Mouse (Mus musculus) stomach, embryonic 16.5 days (tissue): ENCODE data around the gene Kif21b. TPM values are rescaled to one million over a fixed set of nuclear protein-coding genes. Genes with fewer than 3 reads are reported as not detected.

ENCODE experiments used
- ATAC-seq: fragments of 200-750 bp; cut with Nextera tagmentation; 2 replicates; pipeline ENCODE4 v1.8.0; 2017; ENCODE audit warnings: moderate number of reproducible peaks, moderate TSS enrichment; ENCODE audit not compliant: insufficient read depth, low FRiP score
- H3K27ac ChIP-seq: fragments of 300-500 bp; sonication (generic); 2 replicates; pipeline ENCODE4 v1.5.1; 2014; ENCODE audit warnings: low read length
- H3K27me3 ChIP-seq: fragments of 300-500 bp; sonication (generic); 2 replicates; pipeline ENCODE4 v1.6.1; 2014; ENCODE audit warnings: low read length, control low read depth, mixed read lengths; ENCODE audit not compliant: control insufficient read depth, insufficient read depth
- H3K36me3 ChIP-seq: fragments of 300-500 bp; sonication (generic); 2 replicates; pipeline ENCODE4 v1.6.1; 2014; ENCODE audit warnings: low read length; ENCODE audit not compliant: control insufficient read depth, insufficient read depth
- H3K4me1 ChIP-seq: fragments of 300-500 bp; sonication (generic); 2 replicates; pipeline ENCODE4 v1.6.1; 2014; ENCODE audit warnings: low read length, control low read depth, mixed read lengths; ENCODE audit not compliant: control insufficient read depth, insufficient read depth
- H3K4me2 ChIP-seq: fragments of 300-500 bp; sonication (generic); 2 replicates; pipeline ENCODE4 v1.6.1; 2014; ENCODE audit warnings: low read depth, low read length, mixed read lengths
- H3K4me3 ChIP-seq: fragments of 300-500 bp; sonication (generic); replicated peaks from 2 replicates; pipeline ENCODE4 v1.5.1; 2014; ENCODE audit warnings: mild to moderate bottlenecking, low read length
- H3K9ac ChIP-seq: fragments of 300-500 bp; sonication (generic); 2 replicates; pipeline ENCODE4 v1.6.1; 2014; ENCODE audit warnings: low read length
- H3K9me3 ChIP-seq: fragments of 300-500 bp; sonication (generic); replicated peaks from 2 replicates; pipeline ENCODE4 v1.6.1; 2016; ENCODE audit warnings: low read length, control low read depth; ENCODE audit not compliant: control insufficient read depth
- WGBS: fragments of 180-500 bp; shearing (Covaris S2); extraction: QIAGEN DNeasy Blood & Tissue Kit; methylation state at CpG from one replicate; pipeline ENCODE4 v1.1.7; 2014; 5-methylcytosine and 5-hydroxymethylcytosine counted together
- polyA plus RNA-seq: library from polyadenylated mRNA; unstranded; fragments of >200 nt; fragmentation: Nextera tagmentation; extraction: Ambion mirVana; gene quantifications from 2 replicates; pipeline ENCODE4 v1.2.1, GENCODE M21; 2015

Kif21b gene
- polyA plus RNA-seq, 1 experiment from 2014 or later: 2.3 TPM

GRCm38 (mm10) chr1:136177085-136177484 is 45.9 kb downstream of the Kif21b start:
- H3K4me1 ChIP-seq: peaks cover 19% of the 10 kb centered on the region
- H3K27ac ChIP-seq: peak overlapping the region; percentile 56
- ATAC-seq: peak; percentile 63; the same call in 1 of the 2 replicates
- H3K9ac ChIP-seq: no peak overlapping the region
- H3K4me3 ChIP-seq: no peak overlapping the region
- no peaks in the 10 kb centered on the region; the same call in 1 of the 2 replicates for H3K36me3 ChIP-seq
- WGBS: 61% methylated on average over 2 of the region's 2 CpGs
- H3K4me2 ChIP-seq: no peak overlapping the region
- no peaks in the 10 kb centered on the region for H3K27me3 ChIP-seq
- H3K9me3 ChIP-seq: no peaks in the 10 kb centered on the region

GRCm38 (mm10) chr1:136178741-136179140 is 47.6 kb downstream of the Kif21b start:
- ATAC-seq: no peak

GRCm38 (mm10) chr1:136179511-136180001 is 48.4 kb downstream of the Kif21b start:
- H3K27me3 ChIP-seq: no peaks in the 10 kb centered on the region
- H3K4me2 ChIP-seq: no peak overlapping the region
- no peak overlapping the region for H3K27ac ChIP-seq
- H3K4me3 ChIP-seq: no peak overlapping the region
- peaks cover 7% of the 10 kb centered on the region for H3K4me1 ChIP-seq
- no peak overlapping the region for H3K9ac ChIP-seq
- no peaks in the 10 kb centered on the region for H3K9me3 ChIP-seq
- no peak for ATAC-seq
- no peaks in the 10 kb centered on the region for H3K36me3 ChIP-seq
- WGBS: 44% methylated on average over 2 of the region's 2 CpGs

More at GRCm38 (mm10) chr1:136178741-136179140, 47.6 kb downstream of the Kif21b start:
- H3K9me3 ChIP-seq: no peaks in the 10 kb centered on the region
- no peak overlapping the region for H3K4me3 ChIP-seq
- WGBS: 52% methylated on average over 6 of the region's 6 CpGs
- no peaks in the 10 kb centered on the region; the same call in 1 of the 2 replicates for H3K36me3 ChIP-seq
- H3K9ac ChIP-seq: no peak overlapping the region
- H3K27me3 ChIP-seq: no peaks in the 10 kb centered on the region
- no peak overlapping the region for H3K4me2 ChIP-seq
- H3K4me1 ChIP-seq: peaks cover 16% of the 10 kb centered on the region
- no peak overlapping the region for H3K27ac ChIP-seq

GRCm38 (mm10) chr1:136190033-136190432 is 58.8 kb downstream of the Kif21b start:
- H3K9ac ChIP-seq: no peak overlapping the region
- ATAC-seq: no peak
- 91% methylated on average over 5 of the region's 5 CpGs for WGBS
- H3K4me3 ChIP-seq: no peak overlapping the region
- H3K9me3 ChIP-seq: no peaks in the 10 kb centered on the region
- H3K4me1 ChIP-seq: no peaks in the 10 kb centered on the region
- H3K36me3 ChIP-seq: no peaks in the 10 kb centered on the region
- H3K4me2 ChIP-seq: no peak overlapping the region
- H3K27ac ChIP-seq: no peak overlapping the region
- no peaks in the 10 kb centered on the region for H3K27me3 ChIP-seq

GRCm38 (mm10) chr1:136212803-136213202 is 81.6 kb downstream of the Kif21b start, which contains the start of gene Mroh3:
Gene Mroh3, minus strand, starts transcription at chr1:136212828.
- Histone ChIP-seq H3K4me1 (no peaks in the 10 kb centered on the region), H3K9ac (no peak within 1 kb of the TSS), H3K27ac (no peak within 1 kb of the TSS), H3K9me3 (no peaks in the 10 kb centered on the region), H3K36me3 (peaks cover 10% of the 10 kb centered on the region; the same call in 1 of the 2 replicates), H3K4me3 (no peak within 1 kb of the TSS), H3K27me3 (no peaks in the 10 kb centered on the region), H3K4me2 (no peak within 1 kb of the TSS)
- WGBS: 51% methylated on average over 3 of the region's 3 CpGs
- ATAC-seq: peak; percentile 45; the same call in 1 of the 2 replicates

- Histone ChIP-seq H3K4me2 (no peak overlapping the region), H3K4me1 (no peaks in the 10 kb centered on the region), H3K9ac (no peak overlapping the region), H3K36me3 (peaks cover 10% of the 10 kb centered on the region; the same call in 1 of the 2 replicates), H3K4me3 (no peak overlapping the region), H3K27ac (no peak overlapping the region), H3K27me3 (no peaks in the 10 kb centered on the region), H3K9me3 (no peaks in the 10 kb centered on the region)
- 62% methylated on average over 15 of the region's 15 CpGs for WGBS
- ATAC-seq: no peak
Measured at GRCm38 (mm10) chr1:136214304-136214703, 83.1 kb downstream of the Kif21b start.

GRCm38 (mm10) chr1:136220037-136220871 is 89.1 kb downstream of the Kif21b start:
- WGBS: 39% methylated on average over 10 of the region's 10 CpGs
- H3K36me3 ChIP-seq: peaks cover 8% of the 10 kb centered on the region
- H3K4me2 ChIP-seq: peak overlapping the region; percentile 20; the same call in 1 of the 2 replicates
- H3K27ac ChIP-seq: peak overlapping the region; percentile 81
- 0 out of 2 replicates have a peak overlapping the region, but pooled peaks have one; percentile 4 for H3K9ac ChIP-seq
- no peaks in the 10 kb centered on the region for H3K9me3 ChIP-seq
- H3K4me3 ChIP-seq: no peak overlapping the region
- H3K27me3 ChIP-seq: no peaks in the 10 kb centered on the region
- peak; percentile 84 for ATAC-seq
- H3K4me1 ChIP-seq: peaks cover 29% of the 10 kb centered on the region

- Histone ChIP-seq H3K9ac (no peak overlapping the region), H3K36me3 (no peaks in the 10 kb centered on the region; the same call in 1 of the 2 replicates), H3K27me3 (no peaks in the 10 kb centered on the region), H3K27ac (no peak overlapping the region), H3K9me3 (no peaks in the 10 kb centered on the region), H3K4me3 (no peak overlapping the region), H3K4me1 (peaks cover 39% of the 10 kb centered on the region), H3K4me2 (no peak overlapping the region)
- ATAC-seq: no peak
- WGBS: 64% methylated on average over 10 of the region's 10 CpGs
Measured at GRCm38 (mm10) chr1:136222386-136222785, 91.2 kb downstream of the Kif21b start.

GRCm38 (mm10) chr1:136223758-136224342 is 92.7 kb downstream of the Kif21b start:
- WGBS: 80% methylated on average over 10 of the region's 10 CpGs
- Histone ChIP-seq H3K9ac (no peak overlapping the region), H3K4me3 (no peak overlapping the region), H3K4me1 (peaks cover 48% of the 10 kb centered on the region), H3K36me3 (no peaks in the 10 kb centered on the region; the same call in 1 of the 2 replicates), H3K27me3 (no peaks in the 10 kb centered on the region), H3K4me2 (no peak overlapping the region), H3K9me3 (no peaks in the 10 kb centered on the region), H3K27ac (peak overlapping the region; percentile 74)
- ATAC-seq: no peak
